Mouse (Mus musculus) gastrocnemius, adult 2 months (tissue): ENCODE data around the gene Crispld2. TPM values are rescaled to one million over a fixed set of nuclear protein-coding genes. Genes with fewer than 3 reads are reported as not detected.
A peak's percentile ranks its signal among the peaks of the same experiment; 100 is the strongest.

Experiments used
- DNase-seq: peaks from one replicate; pipeline ENCODE4 v3.0.0; 2022
- H3K27ac ChIP-seq: fragments of 200-600 bp; 2 replicates; pipeline ENCODE4 v1.8.1; 2022; ENCODE audit warnings: mild to moderate bottlenecking
- H3K4me3 ChIP-seq: fragments of 200-600 bp; 2 replicates; pipeline ENCODE4 v1.8.1; 2022; ENCODE audit warnings: mild to moderate bottlenecking, moderate library complexity
- CTCF ChIP-seq: fragments of 200-600 bp; IDR thresholded peaks from 2 replicates; pipeline ENCODE4 v1.8.1; 2022; ENCODE audit warnings: antibody characterized with exemption, mild to moderate bottlenecking, moderate library complexity
- intact Hi-C: fragments of 180-260 bp; cut with DNase I; formaldehyde crosslinking; loops from one replicate; pipeline ENCODE4 v1.15.1; 2025
- total RNA-seq, 2 experiments: library from RNA; stranded (reverse); gene quantifications; 2 replicates each; pipeline ENCODE4 v1.2.3; 2021

Gene Crispld2
- total RNA-seq, 2 experiments from 2014 or later, result 9.5 to 19.6 TPM

DNA sequence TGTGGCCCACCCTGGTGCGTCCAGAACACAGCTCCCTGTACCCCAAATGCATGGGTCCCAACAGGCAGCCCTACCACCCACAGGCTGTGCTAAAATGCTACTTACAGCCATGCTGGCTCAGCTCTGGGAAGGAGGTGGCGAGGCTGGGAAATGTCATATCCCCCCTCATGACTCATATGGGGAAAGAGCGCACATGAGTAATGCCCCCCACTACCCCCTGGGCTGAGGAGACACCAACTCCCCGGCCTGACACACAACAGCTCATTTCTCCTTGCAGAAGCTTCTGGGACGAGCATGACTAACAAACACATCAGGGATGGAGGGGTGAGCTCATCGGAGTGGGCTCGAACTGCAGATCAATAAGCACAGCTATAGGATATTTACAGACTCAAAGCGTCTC is 73.4 kb downstream of the Crispld2 start:
- H3K27ac ChIP-seq, result no peak overlapping the region
- no peak overlapping the region for H3K4me3 ChIP-seq
- no peak for TF ChIP-seq CTCF
- intact Hi-C loops, result loop anchor here (2.0 to 5.0 kb wide), 2 partner anchors 19 to 33 kb away; no protein-coding TSS in a partner anchor
- no peak for DNase-seq

- DNase-seq, result no peak
- intact Hi-C loops, result loop anchor here (2.0 to 5.0 kb wide), 2 partner anchors 19 to 34 kb away; no protein-coding TSS in a partner anchor
- no peak for TF ChIP-seq CTCF
- H3K27ac ChIP-seq, result peak overlapping the region; percentile 88; the same call in 1 of the 2 replicates
- no peak overlapping the region for H3K4me3 ChIP-seq
Measured at GRCm38 (mm10) chr8:120066226-120066625, 74.0 kb downstream of the Crispld2 start.

DNA sequence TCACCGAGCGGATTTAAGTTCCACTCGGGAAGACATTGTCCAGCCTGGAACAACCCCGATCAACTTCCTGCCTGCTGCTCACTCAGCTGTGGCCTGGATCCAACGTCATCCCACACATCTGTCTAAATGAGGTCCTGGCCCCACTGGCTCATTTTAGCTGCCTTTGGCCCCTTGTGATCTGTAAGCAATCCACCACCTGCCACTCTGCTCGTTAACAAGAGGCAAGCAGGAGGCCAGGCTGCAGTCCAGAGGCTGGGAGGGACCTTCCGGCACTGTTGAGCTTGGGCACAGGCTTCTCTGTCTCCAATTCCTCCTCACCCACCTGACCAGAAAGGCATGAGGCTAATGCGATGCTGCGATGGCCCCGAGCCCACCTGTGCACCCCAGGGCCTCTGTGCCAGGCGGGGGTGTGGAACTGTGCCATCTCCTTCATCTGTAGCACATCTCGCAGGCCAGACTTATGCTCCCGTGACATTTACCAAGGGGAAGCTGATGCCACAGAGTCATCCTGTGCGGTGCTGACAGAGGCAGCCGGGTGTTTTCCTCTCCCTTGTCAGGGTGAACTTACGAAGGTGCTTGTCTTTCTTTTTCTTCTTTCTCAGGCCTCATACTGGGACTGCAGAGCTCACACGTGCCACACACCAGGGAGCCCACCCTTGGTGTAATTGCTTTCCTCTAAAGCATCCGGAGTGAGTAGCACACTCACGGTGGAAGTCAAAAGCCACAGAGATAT is 75.9 kb downstream of the Crispld2 start:
- TF ChIP-seq CTCF, result no peak
- DNase-seq, result peak; percentile 93
- H3K27ac ChIP-seq, result peak overlapping the region; percentile 88
- intact Hi-C loops, result loop anchor here (2.0 to 5.0 kb wide), 2 partner anchors 21 to 36 kb away; no protein-coding TSS in a partner anchor
- H3K4me3 ChIP-seq, result peak overlapping the region; percentile 41

DNA sequence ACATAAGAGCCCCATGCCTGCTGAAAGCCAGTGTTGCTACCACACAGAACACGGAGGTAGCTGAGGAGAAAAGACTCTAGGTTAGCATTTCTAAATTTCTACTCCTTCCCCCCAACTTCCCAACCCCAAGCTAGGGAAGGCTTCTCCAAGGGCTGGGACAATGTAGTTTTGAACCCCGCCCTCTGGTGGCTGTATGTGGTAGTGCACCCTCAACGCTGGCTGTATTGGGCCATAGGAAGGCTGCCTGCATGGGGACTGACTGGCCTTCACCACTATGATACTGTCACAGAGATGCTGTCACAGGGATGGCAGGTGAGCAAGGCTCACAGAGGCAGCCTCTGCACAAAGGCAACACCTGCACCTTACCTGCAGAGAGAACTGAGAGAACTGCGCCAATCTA is 79.4 kb downstream of the Crispld2 start:
- peak; percentile 97 for TF ChIP-seq CTCF
- no peak overlapping the region for H3K4me3 ChIP-seq
- DNase-seq, result peak; percentile 87
- intact Hi-C loops, result no loop called here
- peak overlapping the region; percentile 71 for H3K27ac ChIP-seq

- intact Hi-C loops, result no loop called here
- Histone ChIP-seq H3K27ac (peak overlapping the region; percentile 71), H3K4me3 (no peak overlapping the region)
- TF ChIP-seq CTCF, result no peak
- no peak for DNase-seq
Measured at GRCm38 (mm10) chr8:120072259-120072658, 80.0 kb downstream of the Crispld2 start.

DNA sequence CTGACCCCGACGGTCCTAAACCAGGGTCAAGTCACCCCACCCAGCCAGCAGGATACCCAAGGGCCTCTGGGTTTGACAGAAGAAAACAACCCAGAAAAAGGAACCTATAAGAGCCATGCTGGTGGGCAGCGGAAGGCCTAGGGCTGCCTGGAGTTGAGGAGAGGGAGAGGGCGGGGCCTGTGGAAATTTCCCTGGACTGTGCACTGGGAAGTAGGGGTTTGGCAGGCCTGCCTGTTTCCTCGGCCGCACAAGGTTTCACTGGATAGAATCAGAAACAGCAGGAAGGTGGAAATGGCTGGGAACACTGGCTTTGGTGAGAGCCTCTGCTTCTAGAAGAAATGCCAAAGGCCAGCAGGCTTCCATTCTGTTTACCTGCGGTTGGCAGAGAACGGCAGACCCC is 80.6 kb downstream of the Crispld2 start:
- peak overlapping the region; percentile 71 for H3K27ac ChIP-seq
- peak; percentile 59 for DNase-seq
- TF ChIP-seq CTCF, result no peak
- no peak overlapping the region for H3K4me3 ChIP-seq
- intact Hi-C loops, result no loop called here

DNA sequence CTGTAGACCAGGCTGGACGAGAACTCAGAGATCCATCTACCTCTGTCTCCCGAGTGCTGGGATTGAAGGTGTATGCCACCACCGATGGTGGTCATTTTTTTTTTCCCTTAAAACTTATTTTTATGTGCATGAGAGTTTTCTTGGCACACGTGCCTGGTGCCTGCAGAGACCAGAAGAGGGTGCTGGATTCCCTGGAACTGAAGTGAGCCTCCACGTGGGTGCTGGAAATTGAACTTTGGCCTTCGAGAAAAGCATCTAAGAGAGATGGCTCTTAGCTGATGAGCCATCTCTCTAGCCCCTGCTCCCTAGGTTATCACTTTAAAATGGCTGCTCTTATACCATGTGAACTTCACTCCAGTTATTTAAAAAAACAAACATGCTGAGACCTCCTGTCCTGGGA is 82.3 kb downstream of the Crispld2 start:
- Histone ChIP-seq H3K27ac (no peak overlapping the region), H3K4me3 (no peak overlapping the region)
- intact Hi-C loops, result no loop called here
- TF ChIP-seq CTCF, result peak; percentile 7; the same call in 1 of the 2 replicates
- DNase-seq, result no peak

- intact Hi-C loops, result no loop called here
- no peak overlapping the region for H3K27ac ChIP-seq
- no peak for DNase-seq
- no peak for TF ChIP-seq CTCF
- H3K4me3 ChIP-seq, result no peak overlapping the region
Measured at GRCm38 (mm10) chr8:120075347-120075746, 83.1 kb downstream of the Crispld2 start.

DNA sequence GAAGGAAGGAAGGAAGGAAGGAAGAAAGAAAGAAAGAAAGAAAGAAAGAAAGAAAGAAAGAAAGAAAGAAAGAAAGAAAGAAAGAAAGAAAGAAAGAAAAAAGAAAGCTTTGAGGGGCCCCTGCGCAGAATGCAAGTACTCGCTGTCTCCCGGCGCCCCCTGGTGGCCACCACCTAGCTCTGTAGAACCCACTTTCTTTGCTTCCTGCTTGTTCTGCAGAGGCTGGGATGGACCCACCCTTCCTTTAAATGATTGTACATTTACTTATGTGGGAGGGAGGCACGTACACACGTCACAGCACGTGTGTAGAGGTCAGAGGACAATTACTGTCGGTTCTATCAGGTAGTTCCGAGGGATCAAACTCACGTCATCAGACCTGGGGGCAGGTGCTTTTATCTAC is 85.8 kb downstream of the Crispld2 start:
- peak; percentile 84 for TF ChIP-seq CTCF
- Histone ChIP-seq H3K4me3 (no peak overlapping the region), H3K27ac (no peak overlapping the region)
- intact Hi-C loops, result loop anchor here (1.0 kb wide), 1 partner anchor 134 kb away; no protein-coding TSS in a partner anchor
- DNase-seq, result peak; percentile 87

DNA sequence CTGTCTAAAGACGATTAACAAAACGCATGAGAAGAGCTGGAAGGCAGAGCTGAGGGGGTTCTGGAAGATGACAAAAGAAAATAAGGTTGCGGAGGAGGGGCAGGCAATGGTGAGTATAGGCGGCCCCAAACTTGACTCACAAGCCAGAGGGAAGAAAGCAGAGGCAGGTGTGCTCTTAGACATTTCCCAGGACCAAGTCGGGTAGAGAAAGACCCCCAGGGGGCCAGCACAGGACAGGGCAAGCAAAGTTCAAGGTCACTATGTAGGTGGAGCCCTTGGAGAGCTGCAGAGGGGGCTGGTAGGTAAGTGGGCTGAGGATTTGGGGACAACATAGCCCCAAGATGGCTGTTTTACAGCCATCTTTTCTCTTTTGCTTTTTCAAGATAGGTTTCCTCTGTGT is 87.1 kb downstream of the Crispld2 start:
- no peak for TF ChIP-seq CTCF
- DNase-seq, result no peak
- Histone ChIP-seq H3K4me3 (no peak overlapping the region), H3K27ac (no peak overlapping the region)
- intact Hi-C loops, result no loop called here

- Histone ChIP-seq H3K4me3 (no peak overlapping the region), H3K27ac (no peak overlapping the region)
- intact Hi-C loops, result no loop called here
- peak; percentile 59 for DNase-seq
- no peak for TF ChIP-seq CTCF
Measured at GRCm38 (mm10) chr8:120083261-120083660, 91.0 kb downstream of the Crispld2 start.

GRCm38 (mm10) chr8:120084783-120085182 is 92.5 kb downstream of the Crispld2 start:
- no peak for TF ChIP-seq CTCF
- Histone ChIP-seq H3K4me3 (no peak overlapping the region), H3K27ac (no peak overlapping the region)
- no peak for DNase-seq
- intact Hi-C loops, result no loop called here

GRCm38 (mm10) chr8:120089511-120089910 is 97.3 kb downstream of the Crispld2 start:
- intact Hi-C loops, result no loop called here
- DNase-seq, result no peak
- TF ChIP-seq CTCF, result no peak
- no peak overlapping the region for H3K4me3 ChIP-seq
- no peak overlapping the region for H3K27ac ChIP-seq

- no peak for DNase-seq
- no peak for TF ChIP-seq CTCF
- no peak overlapping the region for H3K4me3 ChIP-seq
- intact Hi-C loops, result no loop called here
- no peak overlapping the region for H3K27ac ChIP-seq
Measured at GRCm38 (mm10) chr8:120091032-120091431, 98.8 kb downstream of the Crispld2 start.
